Mouse (Mus musculus) adrenal gland, adult 18-20 months (tissue): ENCODE data around the gene Zfp940. TPM values are rescaled to one million over a fixed set of nuclear protein-coding genes. Genes with fewer than 3 reads are reported as not detected.

Source experiments
- DNase-seq, 2 experiments: peaks; one replicate each; pipeline ENCODE4 v3.0.0; 2021 to 2022; ENCODE audit warnings: low spot score in 2 of 2
- total RNA-seq, 2 experiments: library from RNA; stranded (reverse); gene quantifications; 1 replicate in 1 of 2; 2 replicates in 1 of 2; pipeline ENCODE4 v1.2.3; 2021

Gene Zfp940
- total RNA-seq, 2 experiments from 2014 or later: 0.53 to 2.2 TPM

DNA sequence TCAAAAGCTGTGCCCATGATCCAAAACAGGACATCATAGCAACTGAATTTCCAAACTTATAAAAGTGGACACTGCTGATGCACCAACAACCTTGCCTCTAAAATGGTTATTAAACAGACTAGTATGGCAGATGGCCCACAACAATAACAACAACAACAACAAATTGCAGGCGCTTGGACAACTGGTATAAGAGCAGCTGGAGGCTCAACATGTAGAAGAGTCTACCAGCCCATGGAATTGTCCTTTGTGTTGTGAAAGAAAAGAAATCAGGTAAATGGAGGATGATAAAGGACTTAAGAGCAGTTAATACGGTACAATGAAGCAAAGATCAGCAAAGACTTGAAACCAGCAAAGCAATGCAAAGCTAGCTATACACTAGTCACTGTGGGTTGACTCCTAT is 39.1 kb downstream of the Zfp940 start:
- DNase-seq: no peak

- no peak for DNase-seq
These were observed 41.2 kb downstream of the Zfp940 start for GRCm38 (mm10) chr7:29812244-29812643.

DNA sequence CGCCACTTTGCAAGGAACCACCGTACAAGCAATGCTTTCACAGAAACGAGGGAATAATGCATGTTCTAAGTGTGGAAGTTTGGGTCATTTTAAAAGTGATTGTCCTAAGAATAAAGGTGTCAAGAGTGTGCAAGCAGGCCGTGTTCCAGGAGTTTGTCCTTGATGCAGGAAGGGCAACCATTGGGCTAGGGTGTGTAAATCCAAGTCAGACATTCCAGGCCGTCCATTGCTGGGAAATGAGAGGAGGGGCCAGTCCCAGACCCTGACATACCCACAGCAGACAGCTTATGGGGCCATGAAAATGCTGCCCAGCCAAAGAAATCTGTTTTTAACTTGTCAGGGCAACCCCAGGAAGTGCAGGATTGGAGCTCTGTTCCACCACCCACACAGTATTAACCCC is 46.4 kb downstream of the Zfp940 start:
- DNase-seq: no peak

- DNase-seq: no peak
These were observed 60.6 kb downstream of the Zfp940 start for GRCm38 (mm10) chr7:29792906-29793305.

DNA sequence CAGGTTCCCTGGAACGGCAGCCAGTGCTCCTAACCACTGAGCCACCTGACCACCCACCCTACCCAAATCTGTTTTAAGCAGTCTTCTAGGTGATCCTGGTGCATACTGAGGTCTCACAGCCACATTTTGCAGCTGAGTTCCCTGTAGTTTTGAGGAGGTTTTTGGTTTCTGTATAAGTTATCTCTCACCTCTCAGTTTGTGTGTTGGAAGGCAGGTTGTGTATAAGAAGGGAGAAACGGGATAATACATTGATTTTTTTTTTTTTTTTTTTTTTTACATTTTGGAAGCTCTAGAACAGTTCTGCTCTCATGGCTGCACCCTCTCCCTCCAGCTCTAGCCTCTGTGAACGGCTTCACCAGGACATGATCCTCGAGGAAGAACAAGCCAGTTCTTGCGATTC is 67.6 kb downstream of the Zfp940 start:
- DNase-seq: no peak

DNA sequence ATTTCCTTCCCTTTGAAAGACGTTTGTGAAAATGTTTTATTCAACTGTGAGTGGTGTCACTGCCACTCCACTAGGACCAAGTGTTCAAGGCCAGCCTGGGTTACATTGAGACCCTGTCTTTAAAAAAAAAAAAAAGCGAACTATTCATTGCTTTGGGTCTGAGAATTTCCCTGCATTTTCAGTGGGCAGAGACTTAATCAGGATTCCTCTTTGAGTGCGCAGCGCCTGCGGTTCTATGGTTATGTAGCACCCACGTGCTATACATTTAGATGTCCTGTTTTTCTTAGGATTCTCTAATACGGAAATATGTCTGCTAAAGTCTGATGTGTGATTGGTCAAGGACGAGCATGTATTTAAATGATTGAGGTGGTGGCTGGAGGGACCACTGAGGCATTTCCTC is 68.4 kb downstream of the Zfp940 start:
- DNase-seq: no peak

DNA sequence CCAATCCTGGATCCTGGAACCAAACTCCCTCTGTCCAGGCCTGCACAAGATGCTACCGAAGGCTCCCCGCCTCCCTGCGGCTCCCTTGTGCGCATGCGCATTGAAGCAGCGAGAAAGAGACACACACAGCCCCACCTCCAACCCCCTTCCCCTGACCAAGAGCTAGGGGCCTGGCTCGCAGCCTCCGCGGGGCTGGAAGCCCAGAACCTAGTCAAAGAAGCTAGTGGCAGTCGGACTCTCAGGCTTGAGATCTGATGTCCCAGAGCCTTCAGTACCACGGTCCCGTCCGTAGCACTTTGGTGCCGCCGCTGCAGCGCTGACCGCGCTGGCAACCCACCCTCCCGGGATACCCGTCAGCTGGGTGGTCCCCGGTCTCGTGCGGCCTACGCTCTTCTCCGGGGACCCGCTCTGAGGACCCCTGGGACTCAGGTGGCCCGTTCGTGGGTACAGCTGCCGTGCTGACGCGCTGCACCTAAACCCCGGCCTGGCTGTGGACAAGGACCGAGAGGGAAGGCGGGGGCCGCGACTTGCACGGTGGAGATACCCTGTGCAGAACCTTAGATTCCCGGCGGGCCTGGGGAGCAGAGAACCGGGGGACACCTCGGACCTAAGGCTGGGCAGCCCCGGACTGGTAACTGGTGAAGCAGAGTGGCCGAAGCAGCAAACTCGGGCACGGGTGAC is 69.5 kb downstream of the Zfp940 start, which contains the start of gene Zfp30:
Gene Zfp30, plus strand, starts transcription at position 128 of the 681 bp plus-strand sequence.
- peak; percentile 64 to 75 for DNase-seq

Other genes starting within 250 kb of the Zfp940 start
- not detected for gene Catsperg2, start 126.6 kb downstream of the Zfp940 start, total RNA-seq
- gene Zfp84, start 85.1 kb downstream of the Zfp940 start, total RNA-seq: 10 to 100 TPM; 14.8 to 15.2 TPM
- 1 to 10 TPM; 2.5 to 2.7 TPM for gene Zfp30, start 69.7 kb downstream of the Zfp940 start, total RNA-seq
- gene Zfp790, start 37.6 kb downstream of the Zfp940 start, total RNA-seq: 10 to 100 TPM; 15.2 to 19.0 TPM
- 1 to 10 TPM; 6.3 to 6.8 TPM for gene Zfp420, start 6.3 kb upstream of the Zfp940 start, total RNA-seq
- gene Zfp27, start 52.9 kb upstream of the Zfp940 start, total RNA-seq: 10 to 100 TPM in 1 of 2 experiments, 1 to 10 TPM in 1; 9.2 to 10.2 TPM
- gene Zfp383, start 54.6 kb upstream of the Zfp940 start, total RNA-seq: 1 to 10 TPM; 5.2 to 5.8 TPM
- gene Zfp74, start 100.4 kb upstream of the Zfp940 start, total RNA-seq: 10 to 100 TPM in 1 of 2 experiments, 1 to 10 TPM in 1; 8.6 to 10.0 TPM
- gene Zfp568, start 130.3 kb upstream of the Zfp940 start, total RNA-seq: 10 to 100 TPM in 1 of 2 experiments, 1 to 10 TPM in 1; 8.9 to 10.6 TPM
- 1 to 10 TPM; 3.0 TPM for gene Zfp14, start 197.7 kb upstream of the Zfp940 start, total RNA-seq
- gene Zfp82, start 219.2 kb upstream of the Zfp940 start, total RNA-seq: 1 to 10 TPM; 2.0 to 2.3 TPM
- not detected for gene Gm26920, start 236.7 kb upstream of the Zfp940 start, total RNA-seq
- gene Zfp566, start 236.9 kb upstream of the Zfp940 start, total RNA-seq: 1 to 10 TPM; 2.9 to 4.1 TPM
- 10 to 100 TPM; 38.4 to 45.1 TPM for gene Zfp260, start 241.1 kb upstream of the Zfp940 start, total RNA-seq